Mouse (Mus musculus) small intestine, adult 2 months (tissue): ENCODE results near the gene Cd164. TPM values are rescaled to one million over a fixed set of nuclear protein-coding genes. Genes with fewer than 3 reads are reported as not detected.

Experiments
- H3K27ac ChIP-seq: fragments of 200-500 bp; 2 replicates; pipeline ENCODE4 v1.5.1; 2012; ENCODE audit warnings: low read depth, low read length, control low read depth, inconsistent platforms; ENCODE audit not compliant: insufficient read depth
- H3K27me3 ChIP-seq: fragments of 200-500 bp; 2 replicates; pipeline ENCODE4 v1.6.1; 2012; ENCODE audit warnings: mild to moderate bottlenecking, moderate library complexity, low read length, inconsistent platforms; ENCODE audit not compliant: control insufficient read depth, insufficient read depth
- H3K36me3 ChIP-seq: fragments of 200-500 bp; 2 replicates; pipeline ENCODE4 v1.6.1; 2012; ENCODE audit warnings: mild to moderate bottlenecking, low read length, control low read depth, inconsistent platforms; ENCODE audit not compliant: control insufficient read depth, insufficient read depth
- H3K4me1 ChIP-seq: fragments of 200-500 bp; 2 replicates; pipeline ENCODE4 v1.6.1; 2012; ENCODE audit warnings: low read length, inconsistent platforms, mixed read lengths; ENCODE audit not compliant: control insufficient read depth, insufficient read depth, insufficient read length
- H3K4me3 ChIP-seq: fragments of 200-500 bp; 2 replicates; pipeline ENCODE4 v1.5.1; 2012; ENCODE audit warnings: low read depth, mild to moderate bottlenecking, control low read depth, inconsistent platforms, low read length, moderate library complexity
- CTCF ChIP-seq: fragments of 200-500 bp; IDR thresholded peaks from 2 replicates; pipeline ENCODE4 v1.5.1; 2012; ENCODE audit warnings: low read depth, mild to moderate bottlenecking, control low read depth, inconsistent platforms, low read length, moderate library complexity, mixed read lengths; ENCODE audit not compliant: insufficient replicate concordance, insufficient read length; ENCODE audit errors: extremely low read depth
- POLR2A ChIP-seq: fragments of 200-500 bp; IDR thresholded peaks from 2 replicates; pipeline ENCODE4 v1.6.1; 2012; ENCODE audit warnings: low read depth, mild to moderate bottlenecking, control low read depth, inconsistent platforms, low read length, moderate library complexity
- whole genome bisulfite sequencing: fragments of 180-500 bp; shearing (Covaris S2); methylation state at CpG from one replicate; pipeline ENCODE4 v1.1.7; 2018; 5-methylcytosine and 5-hydroxymethylcytosine counted together
- polyA plus RNA-seq: library from polyadenylated mRNA; depleted of rRNA; stranded (reverse); fragments of >200 nt; gene quantifications from 2 replicates; pipeline ENCODE4 v1.2.3, GENCODE M21; 2012

Cd164 gene
- polyA plus RNA-seq, 1 experiment: 81.6 TPM

- Histone ChIP-seq H3K4me1 (peaks cover 6% of the 10 kb centered on the region; the same call in 1 of the 2 replicates), H3K27ac (no peak overlapping the region), H3K36me3 (no peaks in the 10 kb centered on the region), H3K27me3 (no peaks in the 10 kb centered on the region), H3K4me3 (no peak overlapping the region)
- no peak for TF ChIP-seq CTCF
- no peak for TF ChIP-seq POLR2A
- 22% methylated on average over 7 of the region's 7 CpGs for WGBS
Observed at GRCm38 (mm10) chr10:41545224-41545755, 26.1 kb downstream of the Cd164 start.

DNA sequence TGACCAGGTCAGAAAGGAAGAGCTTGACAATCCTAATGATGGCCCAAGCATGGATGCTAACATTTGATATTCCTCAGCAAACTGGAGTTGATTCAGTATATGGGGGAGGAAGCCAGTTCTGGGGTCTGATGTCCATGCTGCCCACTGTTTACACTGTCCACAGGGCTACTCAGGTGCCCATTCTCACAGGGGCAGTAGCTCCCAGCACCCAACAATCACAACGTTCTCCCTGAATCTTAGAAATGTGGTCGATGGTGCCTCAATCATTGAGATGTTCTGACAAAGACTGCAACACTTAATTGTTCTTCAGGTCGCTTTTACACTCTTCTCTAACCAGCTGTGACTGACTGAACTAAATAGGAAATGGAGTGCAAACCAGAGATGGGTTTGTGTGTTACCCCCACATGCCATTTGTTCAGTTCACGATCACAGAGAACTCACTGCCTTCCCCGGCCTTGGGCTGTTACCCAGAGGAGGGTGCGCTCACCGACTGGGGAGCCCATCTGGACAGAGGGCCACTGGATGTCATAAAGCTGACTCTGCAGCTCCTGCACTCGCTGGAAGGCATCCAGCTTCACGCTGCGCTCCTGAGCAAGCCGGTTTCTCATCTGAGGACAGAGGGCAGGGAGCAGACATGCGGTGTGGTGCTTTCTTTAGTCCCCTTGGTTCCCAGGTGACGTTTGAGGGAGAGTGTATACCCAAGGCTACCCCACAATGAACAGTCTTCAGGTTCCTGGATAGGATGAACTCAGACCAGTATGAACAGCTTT lies 27.4 kb downstream of the Cd164 start:
- Histone ChIP-seq H3K4me1 (peaks cover 6% of the 10 kb centered on the region; the same call in 1 of the 2 replicates), H3K27ac (no peak overlapping the region), H3K27me3 (no peaks in the 10 kb centered on the region), H3K4me3 (no peak overlapping the region), H3K36me3 (no peaks in the 10 kb centered on the region)
- 33% methylated on average over 13 of the region's 13 CpGs for WGBS
- TF ChIP-seq CTCF: no peak

GRCm38 (mm10) chr10:41550711-41551110 lies 31.5 kb downstream of the Cd164 start:
- Histone ChIP-seq H3K27me3 (no peaks in the 10 kb centered on the region), H3K4me3 (no peak overlapping the region), H3K4me1 (peaks cover 18% of the 10 kb centered on the region), H3K36me3 (no peaks in the 10 kb centered on the region), H3K27ac (no peak overlapping the region)
- WGBS: 74% methylated on average over 7 of the region's 7 CpGs
- no peak for TF ChIP-seq CTCF
- TF ChIP-seq POLR2A: no peak

DNA sequence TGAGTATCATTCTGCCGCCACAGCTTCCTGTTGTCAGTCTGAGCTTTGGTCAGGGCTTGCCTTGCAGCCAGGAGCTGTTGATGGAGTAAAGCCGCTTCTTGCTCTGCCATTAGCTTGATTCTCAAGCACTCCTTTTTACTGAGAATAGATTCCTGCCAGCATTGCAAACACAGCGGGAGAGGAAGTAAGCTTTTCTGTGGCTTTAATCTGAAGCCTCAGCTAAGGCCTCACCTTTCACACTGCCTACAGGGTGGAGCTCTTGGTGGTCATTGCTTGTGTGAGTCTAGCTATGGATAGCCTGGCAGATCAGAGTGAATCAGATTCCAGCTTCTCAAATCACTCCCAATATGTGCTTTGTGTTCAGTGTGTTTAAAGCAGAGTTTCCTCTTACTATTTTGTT lies 33.1 kb downstream of the Cd164 start:
- Histone ChIP-seq H3K27me3 (no peaks in the 10 kb centered on the region), H3K4me1 (peaks cover 15% of the 10 kb centered on the region), H3K4me3 (no peak overlapping the region), H3K27ac (peak overlapping the region; percentile 79), H3K36me3 (no peaks in the 10 kb centered on the region)
- TF ChIP-seq POLR2A (no peak), CTCF (no peak)
- 13% methylated on average over 3 of the region's 3 CpGs for WGBS

DNA sequence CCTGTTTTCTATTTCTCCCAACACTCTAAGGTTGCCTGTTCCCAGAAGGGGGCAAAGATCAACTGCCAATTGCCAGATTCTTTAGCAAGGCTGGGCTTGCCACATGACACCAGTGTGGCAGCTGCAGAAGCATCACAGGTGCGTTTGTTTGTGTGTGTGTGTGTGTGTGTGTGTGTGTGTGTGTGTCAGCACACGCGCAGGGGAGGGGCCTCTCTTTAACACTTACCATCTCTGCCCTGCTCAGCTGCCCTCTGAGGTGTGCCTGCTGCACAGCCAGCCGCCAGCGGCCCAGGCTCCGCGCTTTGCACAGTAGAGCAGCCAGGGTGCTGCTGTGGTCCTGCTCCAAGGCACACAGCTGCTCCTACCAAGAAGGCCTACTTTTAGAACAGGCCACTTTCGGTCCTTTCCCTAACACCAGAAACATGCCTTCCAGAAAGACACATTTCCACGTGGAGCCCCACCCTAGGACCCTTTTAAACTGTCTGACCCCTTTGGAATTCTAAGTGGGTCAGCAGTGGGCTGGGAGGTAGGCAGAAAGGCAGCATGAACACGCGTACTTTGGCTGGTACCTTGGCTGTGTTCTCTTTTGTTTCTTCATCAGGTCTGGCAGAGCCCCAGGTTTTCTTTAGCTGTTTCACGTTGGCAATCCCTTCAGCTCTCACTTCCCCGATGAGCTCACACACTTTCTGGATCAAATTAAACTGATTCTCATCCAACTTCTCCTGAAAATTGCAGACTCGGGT lies 33.8 kb downstream of the Cd164 start:
- H3K4me1 ChIP-seq: peaks cover 15% of the 10 kb centered on the region
- H3K27ac ChIP-seq: peak overlapping the region; percentile 79
- no peak overlapping the region for H3K4me3 ChIP-seq
- no peaks in the 10 kb centered on the region for H3K27me3 ChIP-seq
- TF ChIP-seq POLR2A (no peak), CTCF (no peak)
- H3K36me3 ChIP-seq: no peaks in the 10 kb centered on the region
- WGBS: 19% methylated on average over 14 of the region's 14 CpGs

DNA sequence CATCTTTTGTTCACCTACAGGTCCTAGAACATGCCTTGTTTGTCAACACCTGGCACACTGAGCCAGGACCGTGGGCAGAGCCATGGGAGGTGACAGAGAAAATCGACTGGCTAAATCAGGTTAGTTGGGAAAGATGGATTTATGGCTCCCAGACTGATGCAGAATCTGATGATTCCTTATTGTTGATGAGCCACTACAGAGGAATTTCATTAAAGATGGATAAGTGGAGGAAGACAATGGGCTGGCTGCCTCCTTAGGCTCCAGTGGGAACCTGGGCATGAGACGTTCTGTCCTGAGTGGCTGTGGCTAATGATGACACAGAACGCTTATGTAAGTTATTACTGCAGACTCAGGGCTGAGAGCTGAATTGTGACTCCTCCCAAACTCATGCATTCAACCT lies 34.5 kb downstream of the Cd164 start:
- TF ChIP-seq POLR2A (no peak), CTCF (no peak)

GRCm38 (mm10) chr10:41555081-41555480 lies 35.9 kb downstream of the Cd164 start:
- TF ChIP-seq POLR2A (no peak), CTCF (no peak)
- H3K27ac ChIP-seq: no peak overlapping the region
- peaks cover 15% of the 10 kb centered on the region for H3K4me1 ChIP-seq
- no peaks in the 10 kb centered on the region for H3K36me3 ChIP-seq
- 86% methylated on average over 3 of the region's 3 CpGs for WGBS
- H3K4me3 ChIP-seq: no peak overlapping the region
- H3K27me3 ChIP-seq: no peaks in the 10 kb centered on the region

More for the DNA sequence above, 34.5 kb downstream of the Cd164 start:
- H3K4me3 ChIP-seq: no peak overlapping the region
- H3K27ac ChIP-seq: no peak overlapping the region
- H3K4me1 ChIP-seq: peaks cover 15% of the 10 kb centered on the region
- WGBS: 52% methylated on average over 4 of the region's 4 CpGs
- no peaks in the 10 kb centered on the region for H3K27me3 ChIP-seq
- H3K36me3 ChIP-seq: no peaks in the 10 kb centered on the region

DNA sequence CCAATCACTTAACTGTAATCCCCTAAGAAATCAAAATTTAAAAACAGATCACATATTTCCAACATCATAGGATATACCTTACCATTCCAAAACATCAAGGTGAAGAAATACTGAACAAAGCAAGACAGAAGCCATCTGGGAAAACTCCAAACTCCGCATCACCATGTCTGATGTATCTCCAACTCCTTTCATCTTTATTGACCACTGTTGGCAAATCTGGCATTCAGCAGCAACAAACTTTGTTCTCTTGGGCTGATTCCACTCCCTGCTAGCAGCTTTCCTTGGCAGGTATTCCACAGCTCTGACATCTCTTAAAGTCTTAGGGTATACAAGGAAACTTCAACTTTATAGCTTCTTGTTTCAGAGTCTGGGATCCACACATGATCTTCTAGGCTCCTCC lies 39.2 kb downstream of the Cd164 start:
- peaks cover 2% of the 10 kb centered on the region; the same call in 1 of the 2 replicates for H3K4me1 ChIP-seq
- no peaks in the 10 kb centered on the region for H3K36me3 ChIP-seq
- H3K27me3 ChIP-seq: no peaks in the 10 kb centered on the region
- H3K4me3 ChIP-seq: no peak overlapping the region
- no peak for TF ChIP-seq CTCF
- no peak for TF ChIP-seq POLR2A
- WGBS: 89% methylated on average over 1 of the region's 1 CpGs
- H3K27ac ChIP-seq: no peak overlapping the region
